Mouse (Mus musculus) cerebellum, adult 2 months (tissue): Measurements from ENCODE around the gene Msln. TPM values are rescaled to one million over a fixed set of nuclear protein-coding genes. Genes with fewer than 3 reads are reported as not detected.

Experiments
- DNase-seq, 2 experiments: peaks; one replicate each; pipeline ENCODE4 v3.0.0; 2021
- H3K27ac ChIP-seq: fragments of 200-500 bp; 2 replicates; pipeline ENCODE4 v1.5.1; 2012; ENCODE audit warnings: low read length, control low read depth, inconsistent platforms; ENCODE audit not compliant: insufficient read depth
- H3K27me3 ChIP-seq: fragments of 200-500 bp; 2 replicates; pipeline ENCODE4 v1.6.1; 2012; ENCODE audit warnings: inconsistent platforms, mild to moderate bottlenecking, low read length, moderate library complexity; ENCODE audit not compliant: control insufficient read depth, insufficient read depth
- H3K4me1 ChIP-seq: fragments of 200-500 bp; 2 replicates; pipeline ENCODE4 v1.6.1; 2011; ENCODE audit warnings: low read length; ENCODE audit not compliant: control insufficient read depth, insufficient read depth
- H3K4me3 ChIP-seq: fragments of 200-500 bp; replicated peaks from 2 replicates; pipeline ENCODE3; 2011; ENCODE audit warnings: mild to moderate bottlenecking, low read depth, low read length, control low read depth; ENCODE audit not compliant: insufficient read depth
- CTCF ChIP-seq: fragments of 200-500 bp; IDR thresholded peaks from 2 replicates; pipeline ENCODE4 v1.5.1; 2011; ENCODE audit warnings: low read depth, mild to moderate bottlenecking, control low read depth, low read length, moderate library complexity, borderline replicate concordance; ENCODE audit not compliant: insufficient read depth
- POLR2A ChIP-seq: fragments of 200-500 bp; IDR thresholded peaks from 2 replicates; pipeline ENCODE4 v1.6.1; 2011; ENCODE audit warnings: low read length, control low read depth, borderline replicate concordance; ENCODE audit not compliant: insufficient read depth
- WGBS: fragments of 180-500 bp; shearing (Covaris S2); methylation state at CpG from one replicate; pipeline ENCODE4 v1.1.7; 2018; 5-methylcytosine and 5-hydroxymethylcytosine counted together
- polyA plus RNA-seq: library from polyadenylated mRNA; depleted of rRNA; stranded (reverse); fragments of >200 nt; gene quantifications from 2 replicates; pipeline ENCODE4 v1.2.3, GENCODE M21; 2012

Msln gene
- polyA plus RNA-seq, 1 experiment, result 0.21 TPM

GRCm38 (mm10) chr17:25783861-25784574, 29.8 kb upstream of the Msln start:
- Histone ChIP-seq H3K27ac (no peak overlapping the region), H3K27me3 (no peaks in the 10 kb centered on the region), H3K4me3 (peak overlapping the region; percentile 68), H3K4me1 (peaks cover 15% of the 10 kb centered on the region)
- no peak for TF ChIP-seq CTCF
- no peak for TF ChIP-seq POLR2A
- WGBS, result 31% methylated on average over 15 of the region's 15 CpGs
- no peak for DNase-seq

- Histone ChIP-seq H3K27ac (no peak overlapping the region), H3K4me1 (peaks cover 15% of the 10 kb centered on the region), H3K4me3 (no peak overlapping the region), H3K27me3 (no peaks in the 10 kb centered on the region)
- peak; percentile 70 to 72 for DNase-seq
- WGBS, result 6% methylated on average over 7 of the region's 7 CpGs
- TF ChIP-seq POLR2A (0 out of 2 replicates have a peak, but pooled peaks have one; percentile 13), CTCF (no peak)
Measured at GRCm38 (mm10) chr17:25783086-25783485, 28.9 kb upstream of the Msln start.

DNA sequence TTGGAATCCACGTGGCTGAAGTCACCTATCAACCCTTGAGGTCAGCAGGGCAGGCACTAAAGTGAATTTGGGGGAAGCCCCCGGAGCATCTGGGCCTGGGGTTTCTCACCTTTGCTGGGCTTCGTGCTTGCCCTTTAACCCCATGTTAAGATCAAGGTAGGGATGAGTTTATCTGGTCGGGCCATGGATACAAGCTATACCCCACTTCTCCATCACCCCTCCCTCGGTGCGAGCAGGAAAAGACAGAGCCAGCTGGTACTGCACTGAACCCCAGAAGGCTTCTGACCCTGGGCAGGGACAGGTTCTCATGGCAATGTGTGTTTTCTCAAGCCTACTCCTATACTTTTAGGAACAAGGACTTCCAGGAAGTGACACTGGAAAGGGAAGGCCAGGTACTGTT, 27.2 kb upstream of the Msln start:
- DNase-seq, result no peak
- no peaks in the 10 kb centered on the region for H3K27me3 ChIP-seq
- 80% methylated on average over 6 of the region's 6 CpGs for WGBS

GRCm38 (mm10) chr17:25777948-25778347, 23.8 kb upstream of the Msln start:
- WGBS, result 91% methylated on average over 5 of the region's 5 CpGs
- H3K27me3 ChIP-seq, result no peaks in the 10 kb centered on the region
- H3K4me1 ChIP-seq, result 0 out of 2 replicates have a peak, but pooled peaks cover 6% of the 10 kb centered on the region
- H3K27ac ChIP-seq, result no peak overlapping the region
- no peak for DNase-seq
- no peak for TF ChIP-seq CTCF
- no peak for TF ChIP-seq POLR2A
- H3K4me3 ChIP-seq, result no peak overlapping the region

More for the DNA sequence above, 27.2 kb upstream of the Msln start:
- Histone ChIP-seq H3K27ac (no peak overlapping the region), H3K4me3 (no peak overlapping the region), H3K4me1 (peaks cover 15% of the 10 kb centered on the region)
- no peak for TF ChIP-seq POLR2A
- no peak for TF ChIP-seq CTCF

DNA sequence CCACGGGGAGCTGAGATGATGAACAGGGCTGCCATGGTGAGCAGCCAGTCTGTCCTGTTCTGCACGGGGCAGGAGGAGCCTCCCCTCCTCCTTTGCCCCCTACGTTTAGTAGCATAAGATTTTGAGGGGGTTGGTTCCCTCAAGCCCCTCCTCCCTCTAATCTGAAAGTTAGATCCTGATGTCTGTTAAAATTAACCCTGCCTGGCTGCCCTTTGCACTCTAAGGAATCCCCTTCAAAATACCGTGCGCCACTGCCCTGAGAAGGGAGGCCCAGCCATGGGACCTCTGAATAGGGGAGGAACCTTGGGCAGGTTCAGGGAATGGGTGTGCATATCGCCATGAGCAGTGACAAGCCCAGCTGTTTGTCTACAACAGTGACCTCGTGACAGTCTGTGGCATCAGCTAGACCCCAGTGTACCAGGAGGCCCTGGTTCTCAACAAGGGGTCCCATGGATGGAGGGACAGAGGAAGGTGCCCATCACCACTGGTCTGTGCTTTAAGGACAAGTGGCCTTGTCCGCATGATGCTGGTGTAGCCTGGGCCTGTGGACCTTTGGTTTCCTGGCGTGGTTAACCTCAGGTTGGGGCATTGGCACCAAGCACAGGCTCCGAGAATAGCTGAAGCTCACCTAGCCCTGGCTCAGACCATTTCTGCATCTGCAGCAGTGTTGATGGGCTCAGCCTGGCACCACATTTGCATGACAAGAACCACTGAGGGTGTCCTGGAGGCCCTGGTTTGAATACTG, 21.3 kb upstream of the Msln start:
- Histone ChIP-seq H3K4me3 (no peak overlapping the region), H3K4me1 (0 out of 2 replicates have a peak, but pooled peaks cover 6% of the 10 kb centered on the region), H3K27me3 (no peaks in the 10 kb centered on the region), H3K27ac (no peak overlapping the region)
- 65% methylated on average over 10 of the region's 10 CpGs for WGBS
- TF ChIP-seq CTCF, result no peak
- TF ChIP-seq POLR2A, result no peak
- no peak for DNase-seq

GRCm38 (mm10) chr17:25773549-25774120, 19.5 kb upstream of the Msln start, which contains the start of gene Narfl:
Gene Narfl (plus strand): TSS chr17:25773776.
- DNase-seq, result peak; percentile 97 to 99
- TF ChIP-seq CTCF, result peak; percentile 95
- TF ChIP-seq POLR2A, result peak; percentile 79
- Histone ChIP-seq H3K27ac (peak within 1 kb of the TSS; percentile 59; the same call in 1 of the 2 replicates), H3K27me3 (no peaks in the 10 kb centered on the region), H3K4me3 (peak within 1 kb of the TSS; percentile 75), H3K4me1 (0 out of 2 replicates have a peak, but pooled peaks cover 6% of the 10 kb centered on the region)
- under 1% methylated on average over 37 of the region's 37 CpGs for WGBS

GRCm38 (mm10) chr17:25769331-25769730, 15.2 kb upstream of the Msln start:
- WGBS, result 46% methylated on average over 9 of the region's 9 CpGs

More at GRCm38 (mm10) chr17:25769331-25769730, 15.2 kb upstream of the Msln start:
- TF ChIP-seq POLR2A (no peak), CTCF (no peak)
- no peak for DNase-seq
- H3K4me3 ChIP-seq, result no peak overlapping the region
- 0 out of 2 replicates have a peak, but pooled peaks cover 2% of the 10 kb centered on the region for H3K4me1 ChIP-seq
- no peaks in the 10 kb centered on the region for H3K27me3 ChIP-seq
- H3K27ac ChIP-seq, result no peak overlapping the region
